9 mouse cellular contexts compared by ENCODE assay signal in the genomic region with DNA sequence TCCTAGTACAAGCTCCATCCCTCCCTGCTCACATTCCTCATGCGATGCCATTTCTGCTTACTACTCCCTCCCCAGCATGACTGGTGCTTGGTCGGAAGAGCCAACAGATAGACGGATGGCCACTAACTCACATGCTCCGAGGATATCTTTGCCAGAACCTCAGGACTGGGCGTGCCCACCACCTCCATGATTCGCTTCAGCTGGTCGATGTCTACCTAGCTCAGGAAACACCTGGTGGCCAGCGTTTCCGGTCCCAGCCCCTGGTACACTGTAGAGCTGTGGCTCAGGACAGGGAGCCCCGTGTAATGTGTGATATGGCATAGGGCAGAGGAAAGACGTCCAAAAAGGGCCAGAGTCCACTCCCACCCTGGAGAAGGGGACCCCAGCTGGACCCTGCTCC.
"Had no signal": no experiment of that assay in that cellular context is flagged by ENCODE, and none has a peak within 500 bp of the region (broad histone marks: within the 10 kb centered on the region; RNA-seq: fewer than 3 reads in every experiment).

No protein-coding gene starts in this region.

- DNase-seq: lung, adult 18-20 months; lung, embryonic 14.5 days; lung, postnatal 10 days; lung, postnatal 4 days; midbrain, embryonic 14.5 days; right cerebral cortex, postnatal 14 days; thymus, adult 18-20 months; thymus, postnatal 14 days; thymus, postnatal 36 days had no signal
